Mouse (Mus musculus) neural tube, embryonic 15.5 days (tissue): ENCODE data around the gene Ssr1. TPM values are rescaled to one million over a fixed set of nuclear protein-coding genes. Genes with fewer than 3 reads are reported as not detected.
A peak's percentile ranks its signal among the peaks of the same experiment; 100 is the strongest.

Experiments
- ATAC-seq: fragments of 200-750 bp; cut with Nextera tagmentation; 2 replicates; pipeline ENCODE4 v1.8.0; 2017; ENCODE audit warnings: mild to moderate bottlenecking, moderate TSS enrichment, moderate library complexity; ENCODE audit not compliant: low FRiP score
- H3K27ac ChIP-seq: fragments of 300-500 bp; sonication (generic); replicated peaks from 2 replicates; pipeline ENCODE4 v1.5.1; 2015; ENCODE audit warnings: mild to moderate bottlenecking, inconsistent platforms
- H3K27me3 ChIP-seq: fragments of 300-500 bp; sonication (generic); replicated peaks from 2 replicates; pipeline ENCODE4 v1.6.1; 2015; ENCODE audit warnings: inconsistent platforms
- H3K36me3 ChIP-seq: fragments of 300-500 bp; sonication (generic); 2 replicates; pipeline ENCODE4 v1.6.1; 2015; ENCODE audit warnings: inconsistent platforms
- H3K4me1 ChIP-seq: fragments of 300-500 bp; sonication (generic); 2 replicates; pipeline ENCODE4 v1.6.1; 2015; ENCODE audit warnings: inconsistent platforms
- H3K4me2 ChIP-seq: fragments of 300-500 bp; sonication (generic); 2 replicates; pipeline ENCODE4 v1.6.1; 2015; ENCODE audit warnings: inconsistent platforms, mild to moderate bottlenecking, moderate library complexity
- H3K4me3 ChIP-seq: fragments of 300-500 bp; sonication (generic); replicated peaks from 2 replicates; pipeline ENCODE4 v1.5.1; 2015; ENCODE audit warnings: mild to moderate bottlenecking, inconsistent platforms
- H3K9ac ChIP-seq: fragments of 300-500 bp; sonication (generic); replicated peaks from 2 replicates; pipeline ENCODE4 v1.6.1; 2015; ENCODE audit warnings: mild to moderate bottlenecking, inconsistent platforms
- H3K9me3 ChIP-seq: fragments of 300-500 bp; sonication (generic); replicated peaks from 2 replicates; pipeline ENCODE4 v1.6.1; 2016; ENCODE audit warnings: inconsistent platforms
- whole genome bisulfite sequencing: fragments of 180-500 bp; shearing (Covaris S2); methylation state at CpG from one replicate; pipeline ENCODE4 v1.1.7; 2015; ENCODE audit warnings: mixed read lengths; 5-methylcytosine and 5-hydroxymethylcytosine counted together
- polyA plus RNA-seq: library from polyadenylated mRNA; unstranded; fragments of >200 nt; fragmentation: Nextera tagmentation; extraction: Ambion mirVana; gene quantifications from 2 replicates; pipeline ENCODE4 v1.2.1, GENCODE M21; 2015

Ssr1 gene
- polyA plus RNA-seq, 1 experiment from 2014 or later = 64.5 TPM

DNA sequence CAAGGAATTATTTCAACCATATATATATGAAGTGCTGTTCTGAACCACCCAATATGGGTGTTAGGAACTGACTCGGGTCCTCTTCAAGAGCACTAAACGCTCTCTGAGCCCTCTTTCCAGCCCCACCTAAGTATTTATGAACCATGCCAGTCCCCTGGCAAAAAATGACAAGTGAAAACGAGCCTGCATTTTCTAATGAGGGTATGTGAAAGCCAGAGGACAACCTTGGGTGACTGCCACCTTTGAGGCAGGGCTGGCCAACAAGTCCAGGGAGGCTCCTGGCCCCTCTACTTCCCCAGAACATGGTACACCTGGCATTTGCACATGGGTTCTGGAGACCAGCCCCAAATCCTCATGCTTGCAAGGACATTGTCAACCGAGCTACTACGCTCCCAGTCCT, 19.3 kb downstream of the Ssr1 start:
- Histone ChIP-seq H3K36me3 (peaks cover 30% of the 10 kb centered on the region), H3K9ac (no peak overlapping the region), H3K9me3 (no peaks in the 10 kb centered on the region), H3K27ac (no peak overlapping the region), H3K4me3 (no peak overlapping the region), H3K27me3 (no peaks in the 10 kb centered on the region), H3K4me1 (no peaks in the 10 kb centered on the region), H3K4me2 (no peak overlapping the region)
- no peak for ATAC-seq
- 91% methylated on average over 5 of the region's 5 CpGs for WGBS

DNA sequence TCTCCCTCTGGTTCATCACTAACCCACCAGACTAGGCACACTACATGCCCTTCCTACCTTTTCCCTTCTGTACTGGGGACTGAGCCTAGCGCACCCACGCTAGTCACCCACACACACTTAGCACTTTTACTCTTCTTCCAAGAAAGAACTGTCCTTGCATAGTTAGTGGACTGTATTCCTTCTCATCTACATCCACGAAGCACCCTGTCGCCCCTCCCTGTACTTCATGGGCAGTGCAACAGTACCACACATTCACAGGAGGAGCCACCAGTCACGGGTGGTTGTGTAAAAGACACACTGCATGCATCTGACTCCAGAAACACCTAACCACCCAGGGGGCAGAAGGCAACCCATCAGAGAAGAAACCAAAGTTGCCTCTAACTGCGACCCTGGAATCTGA, 20.0 kb downstream of the Ssr1 start:
- Histone ChIP-seq H3K4me2 (no peak overlapping the region), H3K36me3 (peaks cover 24% of the 10 kb centered on the region), H3K9me3 (no peaks in the 10 kb centered on the region), H3K4me3 (no peak overlapping the region), H3K27me3 (no peaks in the 10 kb centered on the region), H3K9ac (no peak overlapping the region), H3K27ac (no peak overlapping the region), H3K4me1 (peaks cover 3% of the 10 kb centered on the region)
- ATAC-seq = no peak
- 90% methylated on average over 6 of the region's 6 CpGs for WGBS

GRCm38 (mm10) chr13:37970887-37971530, 23.0 kb downstream of the Ssr1 start:
- Histone ChIP-seq H3K4me3 (no peak overlapping the region), H3K9ac (no peak overlapping the region), H3K4me2 (no peak overlapping the region), H3K36me3 (no peaks in the 10 kb centered on the region), H3K27ac (no peak overlapping the region), H3K27me3 (no peaks in the 10 kb centered on the region), H3K9me3 (no peaks in the 10 kb centered on the region), H3K4me1 (peaks cover 12% of the 10 kb centered on the region)
- ATAC-seq = no peak
- 87% methylated on average over 11 of the region's 11 CpGs for WGBS

DNA sequence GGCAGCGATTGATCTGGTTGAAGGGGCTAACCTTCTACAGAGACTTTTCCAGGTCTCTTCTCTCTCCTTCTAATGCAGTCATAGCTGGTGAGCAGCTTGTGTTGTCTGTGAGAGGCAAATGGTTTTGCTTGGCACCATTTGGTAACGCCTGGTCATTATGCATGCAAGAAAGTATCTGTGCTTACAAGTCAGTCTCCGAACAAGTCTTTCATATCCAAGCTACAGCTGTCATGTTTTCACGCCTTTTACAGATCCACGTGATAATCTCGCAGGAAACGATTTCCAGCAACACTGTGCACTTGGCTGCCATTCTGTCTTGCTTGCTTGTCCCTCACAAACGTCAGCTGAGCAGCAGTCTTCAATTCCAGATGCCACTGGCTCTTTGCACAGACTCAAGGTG, 24.0 kb downstream of the Ssr1 start:
- no peaks in the 10 kb centered on the region for H3K27me3 ChIP-seq
- H3K36me3 ChIP-seq = no peaks in the 10 kb centered on the region
- no peak overlapping the region for H3K27ac ChIP-seq
- no peak overlapping the region for H3K4me2 ChIP-seq
- no peak overlapping the region for H3K4me3 ChIP-seq
- no peaks in the 10 kb centered on the region for H3K9me3 ChIP-seq
- ATAC-seq = no peak
- no peak overlapping the region for H3K9ac ChIP-seq
- H3K4me1 ChIP-seq = peaks cover 12% of the 10 kb centered on the region
- WGBS = 73% methylated on average over 8 of the region's 8 CpGs

GRCm38 (mm10) chr13:37969337-37969736, 24.7 kb downstream of the Ssr1 start:
- no peak overlapping the region for H3K27ac ChIP-seq
- no peaks in the 10 kb centered on the region for H3K36me3 ChIP-seq
- no peaks in the 10 kb centered on the region for H3K27me3 ChIP-seq
- peak overlapping the region; percentile 46 for H3K4me2 ChIP-seq
- 5% methylated on average over 14 of the region's 14 CpGs for WGBS
- ATAC-seq = 0 out of 2 replicates have a peak, but pooled peaks have one; percentile 51
- H3K9ac ChIP-seq = no peak overlapping the region
- H3K4me1 ChIP-seq = peaks cover 12% of the 10 kb centered on the region
- H3K4me3 ChIP-seq = peak overlapping the region; percentile 20
- H3K9me3 ChIP-seq = no peaks in the 10 kb centered on the region

DNA sequence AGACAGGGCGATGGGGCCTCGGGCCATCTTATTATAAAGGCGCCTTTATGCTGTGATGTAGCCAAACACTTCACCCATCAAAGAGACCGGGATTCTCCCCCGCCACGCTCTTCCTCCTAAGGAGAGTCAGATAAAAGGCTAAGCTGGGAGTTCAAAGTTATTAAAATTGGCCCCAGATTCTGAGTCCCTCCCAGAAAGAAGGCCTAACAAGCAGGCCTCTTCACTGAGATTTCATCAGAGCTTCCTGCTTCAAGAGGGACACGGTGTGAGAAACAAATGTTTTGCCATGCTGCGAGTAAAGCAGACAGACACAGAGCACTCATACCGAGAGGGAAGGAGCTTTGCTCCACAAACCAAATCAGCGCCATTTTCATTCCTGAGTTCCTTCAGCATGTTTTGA, 26.5 kb downstream of the Ssr1 start:
- Histone ChIP-seq H3K4me1 (peaks cover 23% of the 10 kb centered on the region), H3K36me3 (no peaks in the 10 kb centered on the region), H3K27me3 (0 out of 2 replicates have a peak, but pooled peaks cover 4% of the 10 kb centered on the region), H3K4me2 (no peak overlapping the region), H3K9me3 (no peaks in the 10 kb centered on the region), H3K4me3 (no peak overlapping the region), H3K27ac (no peak overlapping the region), H3K9ac (no peak overlapping the region)
- WGBS = 66% methylated on average over 10 of the region's 10 CpGs
- no peak for ATAC-seq

DNA sequence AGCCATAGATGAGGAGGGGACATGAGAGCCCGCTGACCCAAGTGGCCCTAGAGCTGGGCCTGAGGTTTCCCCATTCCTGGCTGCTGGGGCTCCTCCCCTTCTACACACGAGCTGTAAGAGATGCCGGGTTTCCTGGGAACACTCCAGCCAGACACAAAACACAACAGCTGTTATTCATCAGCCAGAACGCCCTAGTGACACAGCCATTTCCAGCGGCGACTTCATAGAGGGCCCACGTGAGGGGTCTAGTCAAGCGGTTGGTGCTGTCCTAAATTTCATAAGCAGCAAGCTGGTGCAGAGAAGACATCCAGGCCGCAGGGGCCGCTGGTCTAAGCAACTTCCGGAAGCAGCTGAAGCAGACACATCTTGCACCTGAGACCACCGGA, 27.0 kb downstream of the Ssr1 start:
- Histone ChIP-seq H3K27me3 (0 out of 2 replicates have a peak, but pooled peaks cover 4% of the 10 kb centered on the region), H3K27ac (no peak overlapping the region), H3K4me2 (no peak overlapping the region), H3K4me1 (peaks cover 23% of the 10 kb centered on the region), H3K9me3 (no peaks in the 10 kb centered on the region), H3K9ac (no peak overlapping the region), H3K36me3 (no peaks in the 10 kb centered on the region), H3K4me3 (no peak overlapping the region)
- ATAC-seq = no peak
- WGBS = 39% methylated on average over 12 of the region's 12 CpGs

GRCm38 (mm10) chr13:37966256-37967051, 27.6 kb downstream of the Ssr1 start:
- Histone ChIP-seq H3K4me2 (no peak overlapping the region), H3K9ac (no peak overlapping the region), H3K4me1 (peaks cover 23% of the 10 kb centered on the region), H3K9me3 (no peaks in the 10 kb centered on the region), H3K27ac (no peak overlapping the region), H3K4me3 (no peak overlapping the region), H3K36me3 (no peaks in the 10 kb centered on the region), H3K27me3 (0 out of 2 replicates have a peak, but pooled peaks cover 4% of the 10 kb centered on the region)
- ATAC-seq = no peak
- WGBS = 74% methylated on average over 15 of the region's 15 CpGs

DNA sequence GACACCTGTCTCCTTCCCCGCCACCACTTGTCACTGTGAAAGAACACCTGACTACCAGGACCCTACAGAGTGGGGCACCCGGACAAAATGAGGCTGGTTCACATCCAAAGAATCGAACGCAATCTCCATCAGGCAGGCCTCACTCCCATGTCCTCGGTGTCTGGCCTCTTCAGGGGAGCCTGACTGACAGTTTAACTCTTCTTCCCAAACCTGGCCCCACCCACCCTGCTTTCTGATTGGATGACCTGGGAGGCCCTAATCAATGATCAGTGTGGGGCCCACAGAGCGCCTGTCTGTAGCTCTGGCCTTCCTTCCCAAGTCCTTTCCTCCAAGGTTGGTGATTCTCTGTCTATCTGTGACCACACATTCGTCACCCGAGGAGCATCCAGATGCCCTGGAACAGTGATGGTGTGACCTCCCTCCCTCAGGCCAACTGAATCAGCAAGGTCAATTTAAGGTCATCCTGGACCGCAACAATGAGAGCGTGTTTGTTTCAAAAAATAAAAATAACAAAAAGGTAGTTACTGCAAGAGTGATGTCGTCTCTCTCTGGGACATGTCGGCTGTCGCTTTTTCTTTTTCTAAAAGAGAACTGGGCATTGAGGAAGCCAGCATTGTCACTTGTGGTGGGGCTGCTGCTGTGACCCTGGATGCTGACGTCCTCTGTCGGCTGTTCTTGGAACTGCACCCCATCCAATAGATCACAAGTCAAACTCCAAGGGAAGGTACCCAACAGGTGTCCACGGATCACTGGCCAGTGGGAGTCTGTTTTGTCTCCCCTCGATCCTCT, 28.7 kb downstream of the Ssr1 start:
- Histone ChIP-seq H3K9ac (no peak overlapping the region), H3K4me3 (no peak overlapping the region), H3K9me3 (no peaks in the 10 kb centered on the region), H3K27me3 (0 out of 2 replicates have a peak, but pooled peaks cover 4% of the 10 kb centered on the region), H3K4me1 (peaks cover 23% of the 10 kb centered on the region), H3K4me2 (no peak overlapping the region), H3K27ac (no peak overlapping the region), H3K36me3 (no peaks in the 10 kb centered on the region)
- ATAC-seq = no peak
- 32% methylated on average over 17 of the region's 17 CpGs for WGBS

DNA sequence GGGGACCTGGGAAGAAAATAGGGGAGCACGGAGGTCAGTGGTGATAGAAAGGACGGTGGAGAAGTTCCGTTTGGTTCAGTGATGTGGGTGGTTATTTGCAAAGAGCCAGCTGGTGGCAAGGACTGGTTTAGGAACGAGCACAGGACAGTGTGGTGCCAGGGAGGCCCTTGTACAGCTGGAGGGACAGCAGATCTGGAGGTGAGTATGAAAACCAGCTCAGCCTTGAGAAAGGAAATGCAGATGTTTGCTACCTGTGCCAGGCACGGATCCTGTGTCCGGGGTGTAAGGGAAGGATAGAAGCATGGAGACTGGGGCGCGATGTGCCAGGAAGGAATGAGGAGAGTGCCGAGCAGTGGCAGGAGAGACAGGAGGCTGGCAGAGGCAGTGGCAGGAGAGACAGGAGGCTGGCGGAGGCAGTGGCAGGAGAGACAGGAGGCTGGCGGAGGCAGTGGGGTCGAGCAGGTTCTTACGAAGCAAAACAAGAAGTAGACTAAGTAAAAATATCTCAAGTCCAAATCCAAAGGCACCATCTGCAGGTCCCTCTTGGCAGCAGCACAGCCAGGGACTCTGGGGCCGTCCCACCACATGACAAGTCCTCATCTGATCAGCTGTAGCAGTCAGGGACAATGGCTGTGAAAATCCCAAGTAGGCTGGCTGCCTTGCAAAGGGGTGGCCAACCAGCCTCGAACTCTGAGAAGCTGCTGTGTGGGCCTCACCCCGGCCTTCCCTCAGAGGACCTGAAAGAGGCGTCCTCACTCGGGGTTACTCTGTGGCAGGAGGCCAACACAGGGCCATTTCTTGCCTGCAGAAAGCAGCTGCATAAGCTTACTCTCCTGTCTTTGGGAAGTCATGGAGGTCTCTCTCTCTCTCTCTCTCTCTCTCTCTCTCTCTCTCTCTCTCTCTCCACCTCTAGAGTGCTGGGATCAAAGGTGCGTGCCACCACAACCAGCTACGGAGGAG, 29.6 kb downstream of the Ssr1 start:
- ATAC-seq = no peak
- Histone ChIP-seq H3K36me3 (no peaks in the 10 kb centered on the region), H3K4me1 (peaks cover 23% of the 10 kb centered on the region), H3K27ac (no peak overlapping the region), H3K9ac (no peak overlapping the region), H3K27me3 (0 out of 2 replicates have a peak, but pooled peaks cover 4% of the 10 kb centered on the region), H3K4me3 (no peak overlapping the region), H3K9me3 (no peaks in the 10 kb centered on the region), H3K4me2 (peak overlapping the region; percentile 54)
- 50% methylated on average over 20 of the region's 20 CpGs for WGBS
